Mouse (Mus musculus): ENCODE results near the gene Mphosph9.

The Mphosph9 gene

GRCm38 (mm10) chr5:124244885-124245284 lies 82.9 kb downstream of the Mphosph9 start:
- H3K27me3 ChIP-seq (ENCODE audit: control insufficient read depth, insufficient read depth, low read length, poor library complexity, severe bottlenecking) = no peaks in the 10 kb centered on the region; the same call in 1 of the 2 replicates
- DNase-seq (ENCODE audit: low read depth, low spot score) = no peak
- no peaks in the 10 kb centered on the region; the same call in 1 of the 2 replicates for H3K36me3 ChIP-seq (ENCODE audit: control insufficient read depth, insufficient read depth, low read length, poor library complexity, severe bottlenecking)

GRCm38 (mm10) chr5:124244449-124244848 lies 83.3 kb downstream of the Mphosph9 start:
- Histone ChIP-seq H3K27me3 (ENCODE audit: control insufficient read depth, insufficient read depth, low read length, poor library complexity, severe bottlenecking) (no peaks in the 10 kb centered on the region; the same call in 1 of the 2 replicates), H3K36me3 (ENCODE audit: control insufficient read depth, insufficient read depth, low read length, poor library complexity, severe bottlenecking) (no peaks in the 10 kb centered on the region; the same call in 1 of the 2 replicates)
- DNase-seq (ENCODE audit: low read depth, low spot score) = no peak

- no peaks in the 10 kb centered on the region; the same call in 1 of the 2 replicates for H3K27me3 ChIP-seq (ENCODE audit: control insufficient read depth, insufficient read depth, low read length, poor library complexity, severe bottlenecking)
- DNase-seq (ENCODE audit: low read depth, low spot score) = no peak
- H3K36me3 ChIP-seq (ENCODE audit: control insufficient read depth, insufficient read depth, low read length, poor library complexity, severe bottlenecking) = no peaks in the 10 kb centered on the region; the same call in 1 of the 2 replicates
Measured at GRCm38 (mm10) chr5:124243236-124243901, 84.4 kb downstream of the Mphosph9 start.

GRCm38 (mm10) chr5:124241686-124242444 lies 85.9 kb downstream of the Mphosph9 start:
- H3K36me3 ChIP-seq (ENCODE audit: control insufficient read depth, insufficient read depth, low read length, poor library complexity, severe bottlenecking) = no peaks in the 10 kb centered on the region; the same call in 1 of the 2 replicates
- DNase-seq (ENCODE audit: low read depth, low spot score) = peak; percentile 18
- no peaks in the 10 kb centered on the region; the same call in 1 of the 2 replicates for H3K27me3 ChIP-seq (ENCODE audit: control insufficient read depth, insufficient read depth, low read length, poor library complexity, severe bottlenecking)

GRCm38 (mm10) chr5:124240841-124241685 lies 86.7 kb downstream of the Mphosph9 start:
- Histone ChIP-seq H3K27me3 (ENCODE audit: control insufficient read depth, insufficient read depth, low read length, poor library complexity, severe bottlenecking) (no peaks in the 10 kb centered on the region; the same call in 1 of the 2 replicates), H3K36me3 (ENCODE audit: control insufficient read depth, insufficient read depth, low read length, poor library complexity, severe bottlenecking) (no peaks in the 10 kb centered on the region; the same call in 1 of the 2 replicates)
- DNase-seq (ENCODE audit: low read depth, low spot score) = peak; percentile 61

GRCm38 (mm10) chr5:124236180-124236579 lies 91.6 kb downstream of the Mphosph9 start:
- Histone ChIP-seq H3K36me3 (ENCODE audit: control insufficient read depth, insufficient read depth, low read length, poor library complexity, severe bottlenecking) (no peaks in the 10 kb centered on the region), H3K27me3 (ENCODE audit: control insufficient read depth, insufficient read depth, low read length, poor library complexity, severe bottlenecking) (no peaks in the 10 kb centered on the region; the same call in 1 of the 2 replicates)
- no peak for DNase-seq (ENCODE audit: low read depth, low spot score)

GRCm38 (mm10) chr5:124234778-124235177 lies 93.0 kb downstream of the Mphosph9 start:
- DNase-seq (ENCODE audit: low read depth, low spot score) = no peak
- Histone ChIP-seq H3K27me3 (ENCODE audit: control insufficient read depth, insufficient read depth, low read length, poor library complexity, severe bottlenecking) (no peaks in the 10 kb centered on the region; the same call in 1 of the 2 replicates), H3K36me3 (ENCODE audit: control insufficient read depth, insufficient read depth, low read length, poor library complexity, severe bottlenecking) (no peaks in the 10 kb centered on the region)

GRCm38 (mm10) chr5:124233874-124234661 lies 93.7 kb downstream of the Mphosph9 start:
- Histone ChIP-seq H3K36me3 (ENCODE audit: control insufficient read depth, insufficient read depth, low read length, poor library complexity, severe bottlenecking) (no peaks in the 10 kb centered on the region), H3K27me3 (ENCODE audit: control insufficient read depth, insufficient read depth, low read length, poor library complexity, severe bottlenecking) (no peaks in the 10 kb centered on the region)
- no peak for DNase-seq (ENCODE audit: low read depth, low spot score)

GRCm38 (mm10) chr5:124233144-124233465 lies 94.7 kb downstream of the Mphosph9 start:
- DNase-seq (ENCODE audit: low read depth, low spot score) = peak; percentile 51
- Histone ChIP-seq H3K27me3 (ENCODE audit: control insufficient read depth, insufficient read depth, low read length, poor library complexity, severe bottlenecking) (no peaks in the 10 kb centered on the region), H3K36me3 (ENCODE audit: control insufficient read depth, insufficient read depth, low read length, poor library complexity, severe bottlenecking) (no peaks in the 10 kb centered on the region)

GRCm38 (mm10) chr5:124232360-124233143 lies 95.2 kb downstream of the Mphosph9 start:
- Histone ChIP-seq H3K27me3 (ENCODE audit: control insufficient read depth, insufficient read depth, low read length, poor library complexity, severe bottlenecking) (no peaks in the 10 kb centered on the region), H3K36me3 (ENCODE audit: control insufficient read depth, insufficient read depth, low read length, poor library complexity, severe bottlenecking) (no peaks in the 10 kb centered on the region)
- no peak for DNase-seq (ENCODE audit: low read depth, low spot score)

- DNase-seq (ENCODE audit: low read depth, low spot score) = no peak
- Histone ChIP-seq H3K27me3 (ENCODE audit: control insufficient read depth, insufficient read depth, low read length, poor library complexity, severe bottlenecking) (no peaks in the 10 kb centered on the region), H3K36me3 (ENCODE audit: control insufficient read depth, insufficient read depth, low read length, poor library complexity, severe bottlenecking) (no peaks in the 10 kb centered on the region)
Measured at GRCm38 (mm10) chr5:124230461-124230860, 97.3 kb downstream of the Mphosph9 start.

GRCm38 (mm10) chr5:124227193-124227592 lies 100.6 kb downstream of the Mphosph9 start:
- Histone ChIP-seq H3K36me3 (ENCODE audit: control insufficient read depth, insufficient read depth, low read length, poor library complexity, severe bottlenecking) (no peaks in the 10 kb centered on the region), H3K27me3 (ENCODE audit: control insufficient read depth, insufficient read depth, low read length, poor library complexity, severe bottlenecking) (no peaks in the 10 kb centered on the region)
- DNase-seq (ENCODE audit: low read depth, low spot score) = no peak

GRCm38 (mm10) chr5:124226494-124226893 lies 101.3 kb downstream of the Mphosph9 start:
- Histone ChIP-seq H3K27me3 (ENCODE audit: control insufficient read depth, insufficient read depth, low read length, poor library complexity, severe bottlenecking) (no peaks in the 10 kb centered on the region), H3K36me3 (ENCODE audit: control insufficient read depth, insufficient read depth, low read length, poor library complexity, severe bottlenecking) (no peaks in the 10 kb centered on the region)
- no peak for DNase-seq (ENCODE audit: low read depth, low spot score)
